Mouse (Mus musculus) liver, embryonic 14.5 days (tissue): ENCODE results near the gene Stxbp5. TPM values are rescaled to one million over a fixed set of nuclear protein-coding genes. Genes with fewer than 3 reads are reported as not detected.
"Not testable (repeated sequence)": the region's sequence is repeated elsewhere in the genome, so short reads cannot be mapped to it uniquely, and the experiment has no call there.

Source experiments
- ATAC-seq: fragments of 200-750 bp; cut with Nextera tagmentation; 2 replicates; pipeline ENCODE4 v1.8.0; 2017; ENCODE audit warnings: moderate number of reproducible peaks, mild to moderate bottlenecking, moderate library complexity; ENCODE audit not compliant: insufficient read depth
- DNase-seq, 3 experiments: peaks; one replicate each; pipeline ENCODE4 v3.0.0-alpha.2; 2012 to 2013; ENCODE audit warnings: low read depth in 3 of 3, low spot score in 3 of 3
- H3K27ac ChIP-seq: fragments of 300-500 bp; sonication (generic); 2 replicates; pipeline ENCODE4 v1.5.1; 2014; ENCODE audit warnings: moderate library complexity, mild to moderate bottlenecking, control low read depth, inconsistent platforms
- H3K27me3 ChIP-seq: fragments of 300-500 bp; sonication (generic); 2 replicates; pipeline ENCODE4 v1.6.1; 2014; ENCODE audit warnings: mild to moderate bottlenecking, low read length, moderate library complexity; ENCODE audit not compliant: control insufficient read depth, insufficient read depth
- H3K36me3 ChIP-seq: fragments of 300-500 bp; sonication (generic); replicated peaks from 2 replicates; pipeline ENCODE4 v1.6.1; 2014; ENCODE audit warnings: low read depth; ENCODE audit not compliant: control insufficient read depth, insufficient read depth
- H3K4me1 ChIP-seq, 2 experiments: fragments of 200-500 bp in 1 of 2; fragments of 300-500 bp in 1 of 2; sonication (generic) in 1 of 2; replicated peaks; 2 replicates each; pipeline ENCODE4 v1.6.1; 2012 to 2014; ENCODE audit warnings: antibody characterized with exemption in 1 of 2, inconsistent platforms in 1 of 2, low read length in 1 of 2; ENCODE audit not compliant: control insufficient read depth in 2 of 2, insufficient read depth in 2 of 2
- H3K4me2 ChIP-seq: fragments of 300-500 bp; sonication (generic); 2 replicates; pipeline ENCODE4 v1.6.1; 2014; ENCODE audit warnings: low read depth, mild to moderate bottlenecking, control low read depth, moderate library complexity
- H3K4me3 ChIP-seq, 2 experiments: fragments of 200-500 bp in 1 of 2; fragments of 300-500 bp in 1 of 2; sonication (generic) in 1 of 2; 2 replicates each; pipeline ENCODE4 v1.5.1; 2012 to 2014; ENCODE audit warnings: low read depth in 2 of 2, low read length in 2 of 2, mild to moderate bottlenecking in 2 of 2, control low read depth in 1 of 2, inconsistent platforms in 1 of 2, moderate library complexity in 1 of 2; ENCODE audit not compliant: insufficient read depth in 1 of 2
- H3K9ac ChIP-seq: fragments of 300-500 bp; sonication (generic); replicated peaks from 2 replicates; pipeline ENCODE4 v1.6.1; 2014; ENCODE audit warnings: mild to moderate bottlenecking, control low read depth, moderate library complexity
- H3K9me3 ChIP-seq: fragments of 300-500 bp; sonication (generic); 2 replicates; pipeline ENCODE4 v1.6.1; 2016; ENCODE audit warnings: low read length, mixed read lengths; ENCODE audit not compliant: control insufficient read depth
- CTCF ChIP-seq: IDR thresholded peaks from 2 replicates; pipeline ENCODE4 v1.5.1; 2016; ENCODE audit warnings: antibody characterized with exemption, low read depth, control low read depth
- EP300 ChIP-seq: IDR thresholded peaks from 2 replicates; pipeline ENCODE4 v1.6.1; 2016; ENCODE audit warnings: antibody characterized with exemption, low read depth
- WGBS: fragments of 180-500 bp; shearing (Covaris S2); extraction: QIAGEN DNeasy Blood & Tissue Kit; methylation state at CpG from one replicate; pipeline ENCODE4 v1.1.7; 2014; ENCODE audit not compliant: insufficient replicate concordance; 5-methylcytosine and 5-hydroxymethylcytosine counted together
- polyA plus RNA-seq, 2 experiments: library from polyadenylated mRNA; depleted of rRNA in 1 of 2; stranded (reverse) in 1 of 2; unstranded in 1 of 2; fragments of >200 nt; fragmentation: Nextera tagmentation in 1 of 2; extraction: Ambion mirVana in 1 of 2; gene quantifications; 2 replicates each; pipeline versions ENCODE4 v1.2.1 to v1.2.3; 2012 to 2014

Stxbp5 gene
- polyA plus RNA-seq, 2 experiments, result 3.3 to 4.6 TPM

- H3K27ac ChIP-seq, result no peak overlapping the region
- H3K4me1 ChIP-seq, result no peaks in the 10 kb centered on the region
- no peaks in the 10 kb centered on the region for H3K9me3 ChIP-seq
- 65% methylated on average over 2 of the region's 2 CpGs for WGBS
- H3K4me3 ChIP-seq, result no peak overlapping the region
- no peak overlapping the region for H3K4me2 ChIP-seq
- no peak for TF ChIP-seq CTCF
- H3K9ac ChIP-seq, result no peak overlapping the region
- DNase-seq (no peak), ATAC-seq (no peak)
- H3K36me3 ChIP-seq, result no peaks in the 10 kb centered on the region; the same call in 1 of the 2 replicates
- no peaks in the 10 kb centered on the region for H3K27me3 ChIP-seq
These were observed 7.3 kb downstream of the Stxbp5 start for GRCm38 (mm10) chr10:9893562-9893961.

- Histone ChIP-seq H3K4me2 (no peak overlapping the region), H3K27me3 (no peaks in the 10 kb centered on the region), H3K4me3 (no peak overlapping the region), H3K4me1 (0 out of 4 replicates have a peak, but pooled peaks cover 0 to 2% of the 10 kb centered on the region in 2 experiments), H3K36me3 (no peaks in the 10 kb centered on the region), H3K27ac (no peak overlapping the region), H3K9me3 (no peaks in the 10 kb centered on the region), H3K9ac (no peak overlapping the region)
- TF ChIP-seq EP300, result no peak
- TF ChIP-seq CTCF, result no peak
- DNase-seq (no peak), ATAC-seq (no peak)
- WGBS, result 59% methylated on average over 8 of the region's 8 CpGs
These were observed 11.2 kb downstream of the Stxbp5 start for GRCm38 (mm10) chr10:9889651-9890050.

GRCm38 (mm10) chr10:9888655-9889054 is 12.2 kb downstream of the Stxbp5 start:
- Histone ChIP-seq H3K4me1 (0 out of 4 replicates have a peak, but pooled peaks cover 0 to 2% of the 10 kb centered on the region in 2 experiments), H3K9me3 (no peaks in the 10 kb centered on the region), H3K4me3 (no peak overlapping the region), H3K27ac (no peak overlapping the region), H3K9ac (no peak overlapping the region), H3K27me3 (no peaks in the 10 kb centered on the region), H3K4me2 (no peak overlapping the region), H3K36me3 (no peaks in the 10 kb centered on the region)
- DNase-seq (no peak), ATAC-seq (no peak)
- TF ChIP-seq CTCF (no peak), EP300 (no peak)
- 73% methylated on average over 4 of the region's 4 CpGs for WGBS

GRCm38 (mm10) chr10:9881781-9882320 is 19.0 kb downstream of the Stxbp5 start:
- not testable (repeated sequence) for H3K27ac ChIP-seq, H3K4me2 ChIP-seq, H3K9ac ChIP-seq, H3K9me3 ChIP-seq, H3K4me1 ChIP-seq, DNase-seq, H3K4me3 ChIP-seq, ATAC-seq, H3K36me3 ChIP-seq, H3K27me3 ChIP-seq
- WGBS, result 53% methylated on average over 5 of the region's 5 CpGs

GRCm38 (mm10) chr10:9880070-9880728 is 20.7 kb downstream of the Stxbp5 start:
- no peaks in the 10 kb centered on the region for H3K36me3 ChIP-seq
- H3K4me2 ChIP-seq, result no peak overlapping the region
- H3K9me3 ChIP-seq, result no peaks in the 10 kb centered on the region
- 27% methylated on average over 6 of the region's 6 CpGs for WGBS
- TF ChIP-seq EP300 (no peak), CTCF (no peak)
- no peak for DNase-seq
- peaks cover 0 to 2% of the 10 kb centered on the region in 2 experiments; a peak in 1 of 4 replicates for H3K4me1 ChIP-seq
- H3K9ac ChIP-seq, result no peak overlapping the region
- no peak overlapping the region for H3K4me3 ChIP-seq
- no peak overlapping the region for H3K27ac ChIP-seq
- no peak for ATAC-seq
- no peaks in the 10 kb centered on the region for H3K27me3 ChIP-seq
